Mouse (Mus musculus): ENCODE measurements around the gene Prim2. TPM values are rescaled to one million over a fixed set of nuclear protein-coding genes. Genes with fewer than 3 reads are reported as not detected.

Gene Prim2
- polyA plus RNA-seq, 1 experiment from 2014 or later = 30.5 TPM

- 80% methylated on average over 5 of the region's 5 CpGs for WGBS
- no peak overlapping the region for H3K9ac ChIP-seq (ENCODE audit: low read length)
- no peak overlapping the region for H3K4me2 ChIP-seq (ENCODE audit: low read depth, low read length)
Measured at GRCm38 (mm10) chr1:33531097-33531856, 138.3 kb downstream of the Prim2 start.

GRCm38 (mm10) chr1:33530491-33530890 lies 139.1 kb downstream of the Prim2 start:
- no peak for ATAC-seq (ENCODE audit: insufficient read depth, low FRiP score)
- Histone ChIP-seq H3K9ac (ENCODE audit: low read length) (no peak overlapping the region), H3K27me3 (ENCODE audit: control insufficient read depth, insufficient read depth, low read length) (no peaks in the 10 kb centered on the region), H3K27ac (ENCODE audit: low read length) (no peak overlapping the region), H3K9me3 (replicated peaks; ENCODE audit: control insufficient read depth, low read length) (no peaks in the 10 kb centered on the region), H3K4me1 (ENCODE audit: control insufficient read depth, insufficient read depth, low read length) (no peaks in the 10 kb centered on the region), H3K4me2 (ENCODE audit: low read depth, low read length) (no peak overlapping the region), H3K36me3 (ENCODE audit: control insufficient read depth, insufficient read depth, low read length) (no peaks in the 10 kb centered on the region), H3K4me3 (replicated peaks; ENCODE audit: low read length) (no peak overlapping the region)
- WGBS = 95% methylated on average over 2 of the region's 2 CpGs

More at GRCm38 (mm10) chr1:33531097-33531856, 138.3 kb downstream of the Prim2 start:
- Histone ChIP-seq H3K27ac (ENCODE audit: low read length) (no peak overlapping the region), H3K36me3 (ENCODE audit: control insufficient read depth, insufficient read depth, low read length) (no peaks in the 10 kb centered on the region), H3K4me3 (replicated peaks; ENCODE audit: low read length) (no peak overlapping the region), H3K9me3 (replicated peaks; ENCODE audit: control insufficient read depth, low read length) (no peaks in the 10 kb centered on the region), H3K4me1 (ENCODE audit: control insufficient read depth, insufficient read depth, low read length) (no peaks in the 10 kb centered on the region), H3K27me3 (ENCODE audit: control insufficient read depth, insufficient read depth, low read length) (no peaks in the 10 kb centered on the region)
- no peak for ATAC-seq (ENCODE audit: insufficient read depth, low FRiP score)

- Histone ChIP-seq H3K27ac (ENCODE audit: low read length) (no peak overlapping the region), H3K9ac (ENCODE audit: low read length) (no peak overlapping the region), H3K27me3 (ENCODE audit: control insufficient read depth, insufficient read depth, low read length) (no peaks in the 10 kb centered on the region), H3K36me3 (ENCODE audit: control insufficient read depth, insufficient read depth, low read length) (no peaks in the 10 kb centered on the region), H3K4me3 (replicated peaks; ENCODE audit: low read length) (no peak overlapping the region), H3K4me2 (ENCODE audit: low read depth, low read length) (no peak overlapping the region), H3K9me3 (replicated peaks; ENCODE audit: control insufficient read depth, low read length) (no peaks in the 10 kb centered on the region), H3K4me1 (ENCODE audit: control insufficient read depth, insufficient read depth, low read length) (no peaks in the 10 kb centered on the region)
- 77% methylated on average over 8 of the region's 8 CpGs for WGBS
- ATAC-seq (ENCODE audit: insufficient read depth, low FRiP score) = no peak
Measured at GRCm38 (mm10) chr1:33529543-33530232, 139.9 kb downstream of the Prim2 start.

GRCm38 (mm10) chr1:33527352-33527863 lies 142.2 kb downstream of the Prim2 start:
- H3K27ac ChIP-seq (ENCODE audit: low read length) = no peak overlapping the region
- H3K4me1 ChIP-seq (ENCODE audit: control insufficient read depth, insufficient read depth, low read length) = no peaks in the 10 kb centered on the region
- no peaks in the 10 kb centered on the region for H3K36me3 ChIP-seq (ENCODE audit: control insufficient read depth, insufficient read depth, low read length)
- H3K27me3 ChIP-seq (ENCODE audit: control insufficient read depth, insufficient read depth, low read length) = no peaks in the 10 kb centered on the region
- H3K4me3 ChIP-seq (replicated peaks; ENCODE audit: low read length) = no peak overlapping the region
- H3K4me2 ChIP-seq (ENCODE audit: low read depth, low read length) = no peak overlapping the region
- no peaks in the 10 kb centered on the region for H3K9me3 ChIP-seq (replicated peaks; ENCODE audit: control insufficient read depth, low read length)
- ATAC-seq (ENCODE audit: insufficient read depth, low FRiP score) = no peak
- 51% methylated on average over 6 of the region's 6 CpGs for WGBS
- no peak overlapping the region for H3K9ac ChIP-seq (ENCODE audit: low read length)

GRCm38 (mm10) chr1:33523223-33523622 lies 146.4 kb downstream of the Prim2 start:
- ATAC-seq (ENCODE audit: insufficient read depth, low FRiP score) = no peak
- 87% methylated on average over 5 of the region's 5 CpGs for WGBS

GRCm38 (mm10) chr1:33515124-33515523 lies 154.5 kb downstream of the Prim2 start:
- Histone ChIP-seq H3K4me3 (replicated peaks; ENCODE audit: low read length) (no peak overlapping the region), H3K36me3 (ENCODE audit: control insufficient read depth, insufficient read depth, low read length) (no peaks in the 10 kb centered on the region), H3K4me2 (ENCODE audit: low read depth, low read length) (no peak overlapping the region), H3K27me3 (ENCODE audit: control insufficient read depth, insufficient read depth, low read length) (no peaks in the 10 kb centered on the region), H3K9me3 (replicated peaks; ENCODE audit: control insufficient read depth, low read length) (no peaks in the 10 kb centered on the region), H3K9ac (ENCODE audit: low read length) (no peak overlapping the region), H3K27ac (ENCODE audit: low read length) (no peak overlapping the region), H3K4me1 (ENCODE audit: control insufficient read depth, insufficient read depth, low read length) (no peaks in the 10 kb centered on the region)
- WGBS = 66% methylated on average over 8 of the region's 8 CpGs
- no peak for ATAC-seq (ENCODE audit: insufficient read depth, low FRiP score)

More at GRCm38 (mm10) chr1:33523223-33523622, 146.4 kb downstream of the Prim2 start:
- no peak overlapping the region for H3K27ac ChIP-seq (ENCODE audit: low read length)
- H3K4me1 ChIP-seq (ENCODE audit: control insufficient read depth, insufficient read depth, low read length) = no peaks in the 10 kb centered on the region
- H3K9ac ChIP-seq (ENCODE audit: low read length) = no peak overlapping the region
- H3K4me2 ChIP-seq (ENCODE audit: low read depth, low read length) = no peak overlapping the region
- no peaks in the 10 kb centered on the region for H3K36me3 ChIP-seq (ENCODE audit: control insufficient read depth, insufficient read depth, low read length)
- H3K9me3 ChIP-seq (replicated peaks; ENCODE audit: control insufficient read depth, low read length) = no peaks in the 10 kb centered on the region
- no peak overlapping the region for H3K4me3 ChIP-seq (replicated peaks; ENCODE audit: low read length)
- no peaks in the 10 kb centered on the region for H3K27me3 ChIP-seq (ENCODE audit: control insufficient read depth, insufficient read depth, low read length)

- Histone ChIP-seq H3K27me3 (ENCODE audit: control insufficient read depth, insufficient read depth, low read length) (no peaks in the 10 kb centered on the region), H3K9ac (ENCODE audit: low read length) (no peak overlapping the region), H3K4me2 (ENCODE audit: low read depth, low read length) (no peak overlapping the region), H3K27ac (ENCODE audit: low read length) (no peak overlapping the region), H3K4me3 (replicated peaks; ENCODE audit: low read length) (no peak overlapping the region), H3K9me3 (replicated peaks; ENCODE audit: control insufficient read depth, low read length) (no peaks in the 10 kb centered on the region), H3K36me3 (ENCODE audit: control insufficient read depth, insufficient read depth, low read length) (no peaks in the 10 kb centered on the region), H3K4me1 (ENCODE audit: control insufficient read depth, insufficient read depth, low read length) (no peaks in the 10 kb centered on the region)
- ATAC-seq (ENCODE audit: insufficient read depth, low FRiP score) = no peak
- WGBS = 90% methylated on average over 4 of the region's 4 CpGs
Measured at GRCm38 (mm10) chr1:33511310-33511709, 158.3 kb downstream of the Prim2 start.

- no peak overlapping the region for H3K9ac ChIP-seq (ENCODE audit: low read length)
- H3K4me2 ChIP-seq (ENCODE audit: low read depth, low read length) = no peak overlapping the region
- no peaks in the 10 kb centered on the region for H3K36me3 ChIP-seq (ENCODE audit: control insufficient read depth, insufficient read depth, low read length)
- no peak overlapping the region for H3K27ac ChIP-seq (ENCODE audit: low read length)
- H3K4me3 ChIP-seq (replicated peaks; ENCODE audit: low read length) = no peak overlapping the region
- no peak for ATAC-seq (ENCODE audit: insufficient read depth, low FRiP score)
- no peaks in the 10 kb centered on the region for H3K27me3 ChIP-seq (ENCODE audit: control insufficient read depth, insufficient read depth, low read length)
- WGBS = 89% methylated on average over 5 of the region's 5 CpGs
- no peaks in the 10 kb centered on the region for H3K4me1 ChIP-seq (ENCODE audit: control insufficient read depth, insufficient read depth, low read length)
- H3K9me3 ChIP-seq (replicated peaks; ENCODE audit: control insufficient read depth, low read length) = no peaks in the 10 kb centered on the region
Measured at GRCm38 (mm10) chr1:33504371-33504770, 165.2 kb downstream of the Prim2 start.

GRCm38 (mm10) chr1:33502890-33503289 lies 166.7 kb downstream of the Prim2 start:
- WGBS = 66% methylated on average over 7 of the region's 7 CpGs
- Histone ChIP-seq H3K9me3 (replicated peaks; ENCODE audit: control insufficient read depth, low read length) (no peaks in the 10 kb centered on the region), H3K27me3 (ENCODE audit: control insufficient read depth, insufficient read depth, low read length) (no peaks in the 10 kb centered on the region), H3K4me2 (ENCODE audit: low read depth, low read length) (no peak overlapping the region), H3K9ac (ENCODE audit: low read length) (no peak overlapping the region), H3K27ac (ENCODE audit: low read length) (no peak overlapping the region), H3K36me3 (ENCODE audit: control insufficient read depth, insufficient read depth, low read length) (no peaks in the 10 kb centered on the region), H3K4me1 (ENCODE audit: control insufficient read depth, insufficient read depth, low read length) (no peaks in the 10 kb centered on the region), H3K4me3 (replicated peaks; ENCODE audit: low read length) (no peak overlapping the region)
- ATAC-seq (ENCODE audit: insufficient read depth, low FRiP score) = no peak

Measured in stomach, embryonic 16.5 days (tissue).